Mouse (Mus musculus) megakaryocyte, embryonic 14.5 days (primary cell): ENCODE results near the gene Syt15.

ENCODE experiments used
- FLI1 ChIP-seq: IDR thresholded peaks from 2 replicates; pipeline ENCODE4 v1.6.1; 2012; ENCODE audit warnings: low read length, inconsistent platforms, mixed read lengths
- GATA1 ChIP-seq: IDR thresholded peaks from 3 replicates; pipeline ENCODE4 v1.6.1; 2012; ENCODE audit warnings: mixed read lengths, low read length, inconsistent platforms, borderline replicate concordance

DNA sequence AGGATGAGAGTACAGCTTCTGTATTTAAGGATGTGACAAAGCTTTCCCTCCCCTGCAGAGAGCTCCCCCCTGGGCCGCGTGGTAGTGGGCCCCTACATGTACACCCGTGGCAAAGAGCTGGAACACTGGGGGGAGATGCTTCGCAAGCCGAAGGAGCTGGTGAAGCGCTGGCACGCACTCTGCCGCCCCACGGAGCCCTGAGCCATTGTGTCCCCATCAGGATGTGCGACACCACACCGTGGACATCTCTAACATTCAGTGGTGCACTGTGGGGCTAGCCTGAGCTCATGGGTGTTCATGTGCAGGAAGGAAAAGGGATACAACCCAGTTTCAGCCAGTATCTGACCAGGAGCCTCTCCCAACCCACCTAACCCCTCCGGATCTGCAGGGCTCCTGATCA lies 8.6 kb downstream of the Syt15 start:
- no peak for TF ChIP-seq GATA1
- TF ChIP-seq FLI1: no peak
